Mouse (Mus musculus) liver, embryonic 14.5 days (tissue): Measurements from ENCODE around the gene Akr1c14. TPM values are rescaled to one million over a fixed set of nuclear protein-coding genes. Genes with fewer than 3 reads are reported as not detected.
"Not testable (repeated sequence)": the region's sequence is repeated elsewhere in the genome, so short reads cannot be mapped to it uniquely, and the experiment has no call there.

Source experiments
- ATAC-seq: fragments of 200-750 bp; cut with Nextera tagmentation; 2 replicates; pipeline ENCODE4 v1.8.0; 2017; ENCODE audit warnings: moderate number of reproducible peaks, mild to moderate bottlenecking, moderate library complexity; ENCODE audit not compliant: insufficient read depth
- DNase-seq, 3 experiments: peaks; one replicate each; pipeline ENCODE4 v3.0.0-alpha.2; 2012 to 2013; ENCODE audit warnings: low read depth in 3 of 3, low spot score in 3 of 3
- H3K27ac ChIP-seq: fragments of 300-500 bp; sonication (generic); 2 replicates; pipeline ENCODE4 v1.5.1; 2014; ENCODE audit warnings: moderate library complexity, mild to moderate bottlenecking, control low read depth, inconsistent platforms
- H3K27me3 ChIP-seq: fragments of 300-500 bp; sonication (generic); 2 replicates; pipeline ENCODE4 v1.6.1; 2014; ENCODE audit warnings: mild to moderate bottlenecking, low read length, moderate library complexity; ENCODE audit not compliant: control insufficient read depth, insufficient read depth
- H3K36me3 ChIP-seq: fragments of 300-500 bp; sonication (generic); replicated peaks from 2 replicates; pipeline ENCODE4 v1.6.1; 2014; ENCODE audit warnings: low read depth; ENCODE audit not compliant: control insufficient read depth, insufficient read depth
- H3K4me1 ChIP-seq, 2 experiments: fragments of 200-500 bp in 1 of 2; fragments of 300-500 bp in 1 of 2; sonication (generic) in 1 of 2; replicated peaks; 2 replicates each; pipeline ENCODE4 v1.6.1; 2012 to 2014; ENCODE audit warnings: antibody characterized with exemption in 1 of 2, inconsistent platforms in 1 of 2, low read length in 1 of 2; ENCODE audit not compliant: control insufficient read depth in 2 of 2, insufficient read depth in 2 of 2
- H3K4me2 ChIP-seq: fragments of 300-500 bp; sonication (generic); 2 replicates; pipeline ENCODE4 v1.6.1; 2014; ENCODE audit warnings: low read depth, mild to moderate bottlenecking, control low read depth, moderate library complexity
- H3K4me3 ChIP-seq, 2 experiments: fragments of 200-500 bp in 1 of 2; fragments of 300-500 bp in 1 of 2; sonication (generic) in 1 of 2; 2 replicates each; pipeline ENCODE4 v1.5.1; 2012 to 2014; ENCODE audit warnings: low read depth in 2 of 2, low read length in 2 of 2, mild to moderate bottlenecking in 2 of 2, control low read depth in 1 of 2, inconsistent platforms in 1 of 2, moderate library complexity in 1 of 2; ENCODE audit not compliant: insufficient read depth in 1 of 2
- H3K9ac ChIP-seq: fragments of 300-500 bp; sonication (generic); replicated peaks from 2 replicates; pipeline ENCODE4 v1.6.1; 2014; ENCODE audit warnings: mild to moderate bottlenecking, control low read depth, moderate library complexity
- H3K9me3 ChIP-seq: fragments of 300-500 bp; sonication (generic); 2 replicates; pipeline ENCODE4 v1.6.1; 2016; ENCODE audit warnings: low read length, mixed read lengths; ENCODE audit not compliant: control insufficient read depth
- CTCF ChIP-seq: IDR thresholded peaks from 2 replicates; pipeline ENCODE4 v1.5.1; 2016; ENCODE audit warnings: antibody characterized with exemption, low read depth, control low read depth
- EP300 ChIP-seq: IDR thresholded peaks from 2 replicates; pipeline ENCODE4 v1.6.1; 2016; ENCODE audit warnings: antibody characterized with exemption, low read depth
- WGBS: fragments of 180-500 bp; shearing (Covaris S2); extraction: QIAGEN DNeasy Blood & Tissue Kit; methylation state at CpG from one replicate; pipeline ENCODE4 v1.1.7; 2014; ENCODE audit not compliant: insufficient replicate concordance; 5-methylcytosine and 5-hydroxymethylcytosine counted together
- polyA plus RNA-seq, 2 experiments: library from polyadenylated mRNA; depleted of rRNA in 1 of 2; stranded (reverse) in 1 of 2; unstranded in 1 of 2; fragments of >200 nt; fragmentation: Nextera tagmentation in 1 of 2; extraction: Ambion mirVana in 1 of 2; gene quantifications; 2 replicates each; pipeline versions ENCODE4 v1.2.1 to v1.2.3; 2012 to 2014

Gene Akr1c14
- polyA plus RNA-seq, 2 experiments = 0.56 to 1.4 TPM

- Histone ChIP-seq H3K9me3 (no peaks in the 10 kb centered on the region), H3K4me1 (no peaks in the 10 kb centered on the region), H3K4me2 (no peak overlapping the region), H3K27me3 (no peaks in the 10 kb centered on the region), H3K9ac (no peak overlapping the region), H3K4me3 (no peak overlapping the region), H3K27ac (no peak overlapping the region), H3K36me3 (no peaks in the 10 kb centered on the region)
- 53% methylated on average over 3 of the region's 3 CpGs for WGBS
- no peak for TF ChIP-seq CTCF
- no peak for TF ChIP-seq EP300
- DNase-seq = no peak
- ATAC-seq = no peak
Measured at GRCm38 (mm10) chr13:4055450-4055849, 6.6 kb downstream of the Akr1c14 start.

DNA sequence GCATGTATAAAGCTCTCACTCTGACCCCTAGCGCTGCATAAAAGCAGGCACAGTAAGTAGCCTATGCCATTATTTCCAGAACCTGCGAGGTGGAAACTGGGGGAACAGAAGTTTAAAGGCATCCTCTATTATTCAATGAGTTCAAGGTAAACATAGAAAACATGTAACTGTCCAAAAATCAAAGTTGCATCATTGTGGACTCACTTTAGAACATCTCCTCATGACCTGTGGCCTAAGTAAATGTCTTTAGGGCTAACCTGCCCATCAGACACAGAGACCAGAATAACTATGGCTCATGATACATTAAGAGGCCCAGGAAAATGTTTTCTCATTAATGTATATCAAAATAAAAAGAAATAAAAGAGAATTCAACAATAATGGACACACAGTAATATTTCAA is 7.4 kb downstream of the Akr1c14 start:
- DNase-seq = no peak
- H3K9me3 ChIP-seq = no peaks in the 10 kb centered on the region

DNA sequence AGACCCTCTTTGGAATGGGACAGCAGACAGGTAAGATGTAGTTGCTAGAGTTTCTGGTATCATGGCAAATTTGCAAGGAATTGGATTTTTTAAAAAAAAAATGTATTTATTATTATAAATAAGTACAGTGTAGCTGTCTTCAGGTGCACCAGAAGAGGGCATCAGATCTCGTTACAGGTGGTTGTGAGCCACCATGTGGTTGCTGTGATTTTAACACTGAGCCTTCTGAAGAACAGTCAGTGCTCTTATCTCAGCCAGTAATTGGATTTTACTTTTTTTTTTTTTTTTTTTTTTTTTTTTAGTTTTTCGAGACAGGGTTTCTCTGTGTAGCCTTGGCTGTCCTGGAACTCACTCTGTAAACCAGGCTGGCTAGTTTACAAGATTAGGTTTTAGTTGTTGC is 9.4 kb downstream of the Akr1c14 start:
- ATAC-seq, H3K9me3 ChIP-seq, H3K27ac ChIP-seq, H3K9ac ChIP-seq, DNase-seq, H3K27me3 ChIP-seq, H3K4me1 ChIP-seq, H3K4me3 ChIP-seq, H3K4me2 ChIP-seq, H3K36me3 ChIP-seq: not testable (repeated sequence)
- 40% methylated on average over 2 of the region's 2 CpGs for WGBS

More for the DNA sequence above, 7.4 kb downstream of the Akr1c14 start:
- no peaks in the 10 kb centered on the region for H3K36me3 ChIP-seq
- no peaks in the 10 kb centered on the region for H3K27me3 ChIP-seq
- no peak overlapping the region for H3K9ac ChIP-seq
- H3K4me1 ChIP-seq = no peaks in the 10 kb centered on the region
- ATAC-seq = no peak
- no peak overlapping the region for H3K27ac ChIP-seq
- TF ChIP-seq CTCF (no peak), EP300 (no peak)
- H3K4me2 ChIP-seq = no peak overlapping the region
- no peak overlapping the region for H3K4me3 ChIP-seq
- whole genome bisulfite sequencing = 47% methylated on average over 2 of the region's 2 CpGs

- Histone ChIP-seq H3K27me3 (no peaks in the 10 kb centered on the region), H3K4me2 (no peak overlapping the region), H3K36me3 (no peaks in the 10 kb centered on the region), H3K4me1 (no peaks in the 10 kb centered on the region), H3K9me3 (no peaks in the 10 kb centered on the region), H3K27ac (no peak overlapping the region), H3K9ac (no peak overlapping the region), H3K4me3 (no peak overlapping the region)
- no peak for ATAC-seq
- 33% methylated on average over 5 of the region's 5 CpGs for WGBS
- TF ChIP-seq EP300 = no peak
- no peak for TF ChIP-seq CTCF
- no peak for DNase-seq
Measured at GRCm38 (mm10) chr13:4059363-4059762, 10.6 kb downstream of the Akr1c14 start.

- Histone ChIP-seq H3K4me2 (no peak overlapping the region), H3K27ac (no peak overlapping the region), H3K27me3 (no peaks in the 10 kb centered on the region), H3K36me3 (no peaks in the 10 kb centered on the region), H3K4me3 (no peak overlapping the region), H3K9me3 (no peaks in the 10 kb centered on the region), H3K9ac (no peak overlapping the region), H3K4me1 (no peaks in the 10 kb centered on the region)
- TF ChIP-seq EP300 (no peak), CTCF (no peak)
- 38% methylated on average over 3 of the region's 3 CpGs for WGBS
- no peak for ATAC-seq
- no peak for DNase-seq
Measured at GRCm38 (mm10) chr13:4060214-4060730, 11.5 kb downstream of the Akr1c14 start.
